Mouse (Mus musculus): ENCODE measurements around the gene Slc6a6. TPM values are rescaled to one million over a fixed set of nuclear protein-coding genes. Genes with fewer than 3 reads are reported as not detected.

Gene Slc6a6
- total and polyA plus RNA-seq, 3 experiments, result 28.4 to 56.0 (median 31.3) TPM

DNA sequence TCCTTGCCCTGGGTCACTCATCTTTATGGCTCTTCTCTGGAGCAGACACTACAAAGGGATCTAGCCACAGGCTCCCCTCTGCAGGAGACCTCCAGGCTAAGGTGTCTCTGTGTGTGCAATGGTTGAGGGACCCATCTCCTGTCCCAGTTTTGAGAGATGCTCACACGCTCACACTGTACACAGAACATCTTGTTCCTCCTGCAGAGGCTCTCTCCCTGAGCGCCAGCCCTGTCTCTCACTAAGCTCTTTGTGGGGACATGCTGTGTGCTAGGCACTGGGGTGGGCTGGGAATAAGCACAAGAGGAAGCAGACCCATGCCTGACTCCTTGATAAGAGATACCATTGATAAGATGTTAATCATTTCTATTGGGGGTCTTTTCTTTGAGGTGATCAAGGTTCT, 34.2 kb downstream of the Slc6a6 start:
- Histone ChIP-seq H3K9me3 (replicated peaks; ENCODE audit: low read length) (no peaks in the 10 kb centered on the region), H3K4me1 (ENCODE audit: control insufficient read depth in 1 of 2, insufficient read depth in 2 of 2) (peaks cover 5 to 31% of the 10 kb centered on the region in 2 experiments), H3K27me3 (replicated peaks) (no peaks in the 10 kb centered on the region), H3K27ac (ENCODE audit: insufficient read depth, low read depth) (no peak overlapping the region), H3K9ac (ENCODE audit: insufficient read depth, low read depth) (no peak overlapping the region), H3K4me3 (replicated peaks in 1 of 3; ENCODE audit: low read depth in 2 of 3, low read length in 2 of 3, poor library complexity in 1 of 3) (no peak overlapping the region), H3K4me2 (ENCODE audit: insufficient read depth, low read depth, poor library complexity, severe bottlenecking) (no peak overlapping the region), H3K36me3 (replicated peaks in 1 of 2; ENCODE audit: control insufficient read depth in 1 of 2, insufficient read depth in 1 of 2, low read length in 1 of 2) (peaks cover under 1 to 78% of the 10 kb centered on the region in 2 experiments), H3K79me2 (replicated peaks; ENCODE audit: control insufficient read depth, extremely low read depth, insufficient read depth, poor library complexity, severe bottlenecking) (no peaks in the 10 kb centered on the region)
- no peak for DNase-seq (ENCODE audit: extremely low read depth)
- in situ Hi-C loops (cut with MboI; ENCODE audit: low pct_ligation_motif_present, low pct_unique_long_range_greater_than_20kb, low sequenced_read_pairs), result no loop called here
- TF ChIP-seq RAD21 (IDR thresholded peaks at IDR 0.05; ENCODE audit: low read depth, low read length) (no peak), EP300 (IDR thresholded peaks at IDR 0.05; ENCODE audit: low read length) (no peak), ELF1 (IDR thresholded peaks at IDR 0.05; ENCODE audit: low read depth, low read length) (no peak), MAX (IDR thresholded peaks at IDR 0.05; ENCODE audit: low read length) (no peak), UBTF (IDR thresholded peaks at IDR 0.05; ENCODE audit: low read depth, low read length) (no peak), JUND (conservative IDR thresholded peaks at IDR 0.05; ENCODE audit: low read depth, low read length) (no peak)
- dilution Hi-C loops (cut with MboI; ENCODE audit: extremely low pct_ligation_motif_present, extremely low pct_unique_long_range_greater_than_20kb, low sequenced_read_pairs), result no loop called here

DNA sequence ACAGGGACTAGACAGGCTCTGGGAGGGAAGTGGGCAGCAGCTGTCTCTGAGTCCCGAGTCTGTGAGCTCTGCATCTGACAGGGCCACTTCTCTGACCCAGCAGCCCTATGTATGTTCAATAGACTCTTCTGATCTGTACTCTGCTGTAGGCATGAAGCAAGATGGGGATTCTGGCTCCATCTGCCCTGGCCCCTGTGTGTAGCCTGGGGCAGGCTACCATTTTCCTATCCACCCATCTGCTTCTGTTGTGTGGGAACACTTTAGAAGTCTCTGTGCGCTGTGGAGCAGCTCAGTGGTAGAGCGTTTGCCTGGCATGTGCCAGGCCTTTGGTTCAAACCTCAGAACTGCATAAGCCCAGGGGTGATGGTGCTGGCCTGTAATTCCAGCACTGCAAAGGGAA, 34.8 kb downstream of the Slc6a6 start:
- H3K4me3 ChIP-seq (replicated peaks in 1 of 3; ENCODE audit: low read depth in 2 of 3, low read length in 2 of 3, poor library complexity in 1 of 3), result no peak overlapping the region
- dilution Hi-C loops (cut with MboI; ENCODE audit: extremely low pct_ligation_motif_present, extremely low pct_unique_long_range_greater_than_20kb, low sequenced_read_pairs), result no loop called here
- no peaks in the 10 kb centered on the region for H3K79me2 ChIP-seq (replicated peaks; ENCODE audit: control insufficient read depth, extremely low read depth, insufficient read depth, poor library complexity, severe bottlenecking)
- H3K27me3 ChIP-seq (replicated peaks), result no peaks in the 10 kb centered on the region
- TF ChIP-seq CTCF (conservative IDR thresholded peaks at IDR 0.05 in 1 of 2, IDR thresholded peaks at IDR 0.05 in 1 of 2; ENCODE audit: low read depth in 2 of 2, low read length in 2 of 2), result no peak
- TF ChIP-seq CHD2 (IDR thresholded peaks at IDR 0.05; ENCODE audit: low read length), result no peak
- no peak for TF ChIP-seq JUN (IDR thresholded peaks at IDR 0.05; ENCODE audit: insufficient read depth, low read depth, low read length)
- no peak for TF ChIP-seq RCOR1 (conservative IDR thresholded peaks at IDR 0.05; ENCODE audit: low read depth, low read length)
- no peak for TF ChIP-seq JUND (conservative IDR thresholded peaks at IDR 0.05; ENCODE audit: low read depth, low read length)
- no peak for TF ChIP-seq TCF12 (IDR thresholded peaks at IDR 0.05; ENCODE audit: low read depth, low read length)
- TF ChIP-seq ZMIZ1 (IDR thresholded peaks at IDR 0.05; ENCODE audit: low read depth, low read length), result no peak
- TF ChIP-seq E2F4 (IDR thresholded peaks at IDR 0.05; ENCODE audit: insufficient replicate concordance, low read depth, low read length), result no peak
- TF ChIP-seq BHLHE40 (IDR thresholded peaks at IDR 0.05; ENCODE audit: low read depth, low read length), result no peak
- no peak for TF ChIP-seq MYC (IDR thresholded peaks at IDR 0.05; ENCODE audit: low read depth, low read length)
- no peak for TF ChIP-seq ETS1 (conservative IDR thresholded peaks at IDR 0.05; ENCODE audit: low read depth, low read length)
- no peak for TF ChIP-seq ZKSCAN1 (IDR thresholded peaks at IDR 0.05; ENCODE audit: borderline replicate concordance, low read depth, low read length)
- TF ChIP-seq EP300 (IDR thresholded peaks at IDR 0.05; ENCODE audit: low read length), result no peak
- no peak for TF ChIP-seq ZC3H11A (IDR thresholded peaks at IDR 0.05; ENCODE audit: low read depth, low read length)
- TF ChIP-seq MAZ (IDR thresholded peaks at IDR 0.05; ENCODE audit: low read depth, low read length), result no peak
- TF ChIP-seq HCFC1 (IDR thresholded peaks at IDR 0.05; ENCODE audit: low read depth, low read length), result no peak
- no peak for TF ChIP-seq SIN3A (IDR thresholded peaks at IDR 0.05; ENCODE audit: low read length)
- TF ChIP-seq SMC3 (IDR thresholded peaks at IDR 0.05; ENCODE audit: low read depth, low read length), result no peak
- DNase-seq (ENCODE audit: extremely low read depth), result no peak
- in situ Hi-C loops (cut with MboI; ENCODE audit: low pct_ligation_motif_present, low pct_unique_long_range_greater_than_20kb, low sequenced_read_pairs), result no loop called here
- no peak overlapping the region for H3K27ac ChIP-seq (ENCODE audit: insufficient read depth, low read depth)
- H3K9ac ChIP-seq (ENCODE audit: insufficient read depth, low read depth), result no peak overlapping the region
- H3K4me2 ChIP-seq (ENCODE audit: insufficient read depth, low read depth, poor library complexity, severe bottlenecking), result no peak overlapping the region
- H3K4me1 ChIP-seq (ENCODE audit: control insufficient read depth in 1 of 2, insufficient read depth in 2 of 2), result peaks cover 2 to 26% of the 10 kb centered on the region in 2 experiments; a peak in 2 of 4 replicates
- H3K9me3 ChIP-seq (replicated peaks; ENCODE audit: low read length), result no peaks in the 10 kb centered on the region
- H3K36me3 ChIP-seq (replicated peaks in 1 of 2; ENCODE audit: control insufficient read depth in 1 of 2, insufficient read depth in 1 of 2, low read length in 1 of 2), result peaks cover 6 to 83% of the 10 kb centered on the region in 2 experiments
